Mouse (Mus musculus): Measurements from ENCODE around the gene Phb. TPM values are rescaled to one million over a fixed set of nuclear protein-coding genes. Genes with fewer than 3 reads are reported as not detected.

Phb gene
- total RNA-seq (2014; rRNA removed) (137 and 153 TPM in 2 replicates), polyA plus RNA-seq (2012; rRNA removed) (171 and 189 TPM in 2 replicates)

GRCm38 (mm10) chr11:95666529-95667149, at the start of gene Phb:
Phb (plus strand) TSS chr11:95666957.
- Histone ChIP-seq H3K9ac (ENCODE audit: low read depth, low read length) (peak within 1 kb of the TSS; percentile 88), H3K4me1 (ENCODE audit: control insufficient read depth, insufficient read depth, low read length) (peaks cover 3% of the 10 kb centered on the region; the same call in 1 of the 2 replicates), H3K79me2 (ENCODE audit: control insufficient read depth, insufficient read depth, low read length) (no peaks in the 10 kb centered on the region; the same call in 1 of the 2 replicates), H3K36me3 (ENCODE audit: control insufficient read depth, insufficient read depth, low read length) (peaks cover 17% of the 10 kb centered on the region), H3K4me3 (ENCODE audit: insufficient read depth, low read depth, low read length) (peak within 1 kb of the TSS; percentile 77), H3K27ac (replicated peaks; ENCODE audit: insufficient read depth, low read depth, low read length) (peak within 1 kb of the TSS; percentile 83), H3K27me3 (ENCODE audit: control insufficient read depth, insufficient read depth, low read length) (no peaks in the 10 kb centered on the region)
- TF ChIP-seq CTCF (IDR thresholded peaks at IDR 0.05; ENCODE audit: low read depth, low read length) (no peak), POLR2A (IDR thresholded peaks at IDR 0.05; ENCODE audit: extremely low read depth, insufficient read depth, low read length) (peak; percentile 68; the same call in 1 of the 2 replicates)
- DNase-seq (ENCODE audit: extremely low read depth, low read depth, low spot score): peak; percentile 99
- WGBS: 2% methylated on average over 25 of the region's 25 CpGs

GRCm38 (mm10) chr11:95617785-95618465, 48.8 kb upstream of the Phb start:
- no peaks in the 10 kb centered on the region for H3K36me3 ChIP-seq (ENCODE audit: control insufficient read depth, insufficient read depth, low read length)
- no peak overlapping the region for H3K4me3 ChIP-seq (ENCODE audit: insufficient read depth, low read depth, low read length)
- H3K9ac ChIP-seq (ENCODE audit: low read depth, low read length): no peak overlapping the region
- H3K79me2 ChIP-seq (ENCODE audit: control insufficient read depth, insufficient read depth, low read length): no peaks in the 10 kb centered on the region
- no peak for TF ChIP-seq POLR2A (IDR thresholded peaks at IDR 0.05; ENCODE audit: extremely low read depth, insufficient read depth, low read length)
- TF ChIP-seq CTCF (IDR thresholded peaks at IDR 0.05; ENCODE audit: low read depth, low read length): no peak
- no peak overlapping the region for H3K27ac ChIP-seq (replicated peaks; ENCODE audit: insufficient read depth, low read depth, low read length)
- H3K4me1 ChIP-seq (ENCODE audit: control insufficient read depth, insufficient read depth, low read length): no peaks in the 10 kb centered on the region
- no peak for DNase-seq (ENCODE audit: extremely low read depth, low read depth, low spot score)
- H3K27me3 ChIP-seq (ENCODE audit: control insufficient read depth, insufficient read depth, low read length): no peaks in the 10 kb centered on the region
- 66% methylated on average over 19 of the region's 19 CpGs for WGBS

GRCm38 (mm10) chr11:95619081-95619480, 47.7 kb upstream of the Phb start:
- Histone ChIP-seq H3K27me3 (ENCODE audit: control insufficient read depth, insufficient read depth, low read length) (no peaks in the 10 kb centered on the region), H3K27ac (replicated peaks; ENCODE audit: insufficient read depth, low read depth, low read length) (no peak overlapping the region), H3K9ac (ENCODE audit: low read depth, low read length) (no peak overlapping the region), H3K4me1 (ENCODE audit: control insufficient read depth, insufficient read depth, low read length) (no peaks in the 10 kb centered on the region), H3K36me3 (ENCODE audit: control insufficient read depth, insufficient read depth, low read length) (no peaks in the 10 kb centered on the region), H3K4me3 (ENCODE audit: insufficient read depth, low read depth, low read length) (no peak overlapping the region), H3K79me2 (ENCODE audit: control insufficient read depth, insufficient read depth, low read length) (no peaks in the 10 kb centered on the region)
- 89% methylated on average over 3 of the region's 3 CpGs for WGBS
- TF ChIP-seq CTCF (IDR thresholded peaks at IDR 0.05; ENCODE audit: low read depth, low read length) (no peak), POLR2A (IDR thresholded peaks at IDR 0.05; ENCODE audit: extremely low read depth, insufficient read depth, low read length) (no peak)
- DNase-seq (ENCODE audit: extremely low read depth, low read depth, low spot score): no peak

GRCm38 (mm10) chr11:95619886-95620444, 46.8 kb upstream of the Phb start:
- H3K36me3 ChIP-seq (ENCODE audit: control insufficient read depth, insufficient read depth, low read length): no peaks in the 10 kb centered on the region
- no peak overlapping the region for H3K9ac ChIP-seq (ENCODE audit: low read depth, low read length)
- no peak for DNase-seq (ENCODE audit: extremely low read depth, low read depth, low spot score)
- 95% methylated on average over 5 of the region's 5 CpGs for WGBS
- H3K4me1 ChIP-seq (ENCODE audit: control insufficient read depth, insufficient read depth, low read length): no peaks in the 10 kb centered on the region
- no peak overlapping the region for H3K27ac ChIP-seq (replicated peaks; ENCODE audit: insufficient read depth, low read depth, low read length)
- H3K79me2 ChIP-seq (ENCODE audit: control insufficient read depth, insufficient read depth, low read length): no peaks in the 10 kb centered on the region
- TF ChIP-seq POLR2A (IDR thresholded peaks at IDR 0.05; ENCODE audit: extremely low read depth, insufficient read depth, low read length) (no peak), CTCF (IDR thresholded peaks at IDR 0.05; ENCODE audit: low read depth, low read length) (no peak)
- no peak overlapping the region for H3K4me3 ChIP-seq (ENCODE audit: insufficient read depth, low read depth, low read length)
- H3K27me3 ChIP-seq (ENCODE audit: control insufficient read depth, insufficient read depth, low read length): no peaks in the 10 kb centered on the region

GRCm38 (mm10) chr11:95621010-95621409, 45.7 kb upstream of the Phb start:
- Histone ChIP-seq H3K27me3 (ENCODE audit: control insufficient read depth, insufficient read depth, low read length) (no peaks in the 10 kb centered on the region), H3K79me2 (ENCODE audit: control insufficient read depth, insufficient read depth, low read length) (no peaks in the 10 kb centered on the region), H3K4me1 (ENCODE audit: control insufficient read depth, insufficient read depth, low read length) (no peaks in the 10 kb centered on the region), H3K36me3 (ENCODE audit: control insufficient read depth, insufficient read depth, low read length) (no peaks in the 10 kb centered on the region), H3K4me3 (ENCODE audit: insufficient read depth, low read depth, low read length) (no peak overlapping the region), H3K9ac (ENCODE audit: low read depth, low read length) (no peak overlapping the region), H3K27ac (replicated peaks; ENCODE audit: insufficient read depth, low read depth, low read length) (no peak overlapping the region)
- 60% methylated on average over 4 of the region's 4 CpGs for WGBS
- TF ChIP-seq CTCF (IDR thresholded peaks at IDR 0.05; ENCODE audit: low read depth, low read length) (no peak), POLR2A (IDR thresholded peaks at IDR 0.05; ENCODE audit: extremely low read depth, insufficient read depth, low read length) (no peak)
- DNase-seq (ENCODE audit: extremely low read depth, low read depth, low spot score): no peak

All from liver, adult 2 months (tissue).